In the genomic region with DNA sequence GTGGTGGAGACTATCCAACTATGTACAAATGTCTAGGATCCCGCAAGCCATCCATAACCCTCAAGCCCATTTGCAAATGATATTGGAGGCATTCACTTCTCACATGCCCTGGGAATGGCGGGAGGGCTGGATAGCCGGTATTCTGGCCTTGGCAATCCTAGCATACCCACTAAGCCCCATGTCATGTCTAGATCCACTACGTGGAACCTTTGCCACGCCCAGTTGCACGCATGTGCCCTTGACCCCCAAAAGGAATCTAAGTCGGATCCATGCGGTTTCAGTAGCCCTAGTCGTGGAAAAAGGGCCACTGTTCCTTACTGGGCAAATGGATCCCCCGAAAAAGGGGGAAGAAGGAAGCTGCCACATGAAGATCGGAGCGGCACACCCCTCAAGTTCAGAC, we compare ENCODE assay signal across 19 mouse cellular contexts. TPM values are rescaled to one million over a fixed set of nuclear protein-coding genes. Genes with fewer than 3 reads are reported as not detected.
DNase-seq lines count a peak whose midpoint lies in the region; ATAC-seq lines count a peak whose summit lies in the region.
"Had no signal": no experiment of that assay in that cellular context is flagged by ENCODE, and none has a peak within 500 bp of the region (broad histone marks: within the 10 kb centered on the region; RNA-seq: fewer than 3 reads in every experiment).

No protein-coding gene starts in this region.

- no peak overlapping the region for H3K27ac ChIP-seq in kidney, embryonic 15.5 days
- no peak overlapping the region for H3K27ac ChIP-seq in kidney, embryonic 14.5 days (ENCODE audit: low read depth, low read length)
- peak overlapping the region; percentile 39; the same call in 1 of the 2 replicates for H3K27ac ChIP-seq in embryonic facial prominence, embryonic 13.5 days
- H3K27ac ChIP-seq in limb, embryonic 15.5 days: 0 out of 2 replicates have a peak overlapping the region, but pooled peaks have one; percentile 24
- H3K27ac ChIP-seq: forebrain, embryonic 12.5 days; gastrocnemius, adult 2 months; hindbrain, embryonic 12.5 days; kidney, postnatal 0 days; liver, embryonic 15.5 days had no signal

- peaks cover 31% of the 10 kb centered on the region for H3K4me1 ChIP-seq in kidney, embryonic 15.5 days
- H3K4me1 ChIP-seq in kidney, embryonic 14.5 days (ENCODE audit: control insufficient read depth, insufficient read depth, low read length): peaks cover 13% of the 10 kb centered on the region
- peaks cover 51% of the 10 kb centered on the region for H3K4me1 ChIP-seq in embryonic facial prominence, embryonic 13.5 days
- peaks cover 36% of the 10 kb centered on the region for H3K4me1 ChIP-seq in limb, embryonic 15.5 days
- H3K4me1 ChIP-seq: liver, embryonic 15.5 days had no signal

- H3K4me3 ChIP-seq in kidney, embryonic 15.5 days (replicated peaks): no peak overlapping the region
- H3K4me3 ChIP-seq in kidney, embryonic 14.5 days (ENCODE audit: low read length): no peak overlapping the region
- no peak overlapping the region for H3K4me3 ChIP-seq in embryonic facial prominence, embryonic 13.5 days
- H3K4me3 ChIP-seq in limb, embryonic 15.5 days: no peak overlapping the region
- H3K4me3 ChIP-seq: forebrain, embryonic 12.5 days; gastrocnemius, adult 2 months; hindbrain, embryonic 12.5 days; liver, embryonic 15.5 days had no signal

- DNase-seq in ES-CJ7 (ENCODE audit: low read depth, low spot score): peak; percentile 81
- no peak for DNase-seq in gastrocnemius, adult 18-20 months (ENCODE audit: low spot score)
- DNase-seq in spleen, adult 18-20 months: no peak
- DNase-seq: adrenal gland, postnatal 36 days; cerebellum, adult 9-10 months; gastrocnemius, adult 2 months; kidney, adult 11 months; lung, postnatal 10 days had no signal

- ATAC-seq in kidney, embryonic 15.5 days (replicated peaks; ENCODE audit: low FRiP score): no peak
- no peak for ATAC-seq in kidney, embryonic 14.5 days (ENCODE audit: low FRiP score, low TSS enrichment)
- ATAC-seq in embryonic facial prominence, embryonic 13.5 days (ENCODE audit: insufficient number of reproducible peaks, insufficient read depth, low FRiP score, low TSS enrichment, low read depth): no peak
- no peak for ATAC-seq in limb, embryonic 15.5 days (ENCODE audit: insufficient number of reproducible peaks, low FRiP score, low TSS enrichment, low read depth)

- H3K27me3 ChIP-seq in kidney, embryonic 15.5 days: no peaks in the 10 kb centered on the region
- no peaks in the 10 kb centered on the region for H3K27me3 ChIP-seq in kidney, embryonic 14.5 days (ENCODE audit: control insufficient read depth, insufficient read depth, low read length)
- no peaks in the 10 kb centered on the region for H3K27me3 ChIP-seq in embryonic facial prominence, embryonic 13.5 days
- H3K27me3 ChIP-seq in limb, embryonic 15.5 days: no peaks in the 10 kb centered on the region
- H3K27me3 ChIP-seq: forebrain, embryonic 12.5 days; hindbrain, embryonic 12.5 days; liver, embryonic 15.5 days had no signal

- H3K9ac ChIP-seq in kidney, embryonic 15.5 days: no peak overlapping the region
- no peak overlapping the region for H3K9ac ChIP-seq in kidney, embryonic 14.5 days (ENCODE audit: low read depth, low read length)
- H3K9ac ChIP-seq in embryonic facial prominence, embryonic 13.5 days: no peak overlapping the region
- no peak overlapping the region for H3K9ac ChIP-seq in limb, embryonic 15.5 days
- H3K9ac ChIP-seq: forebrain, embryonic 12.5 days; hindbrain, embryonic 12.5 days; liver, embryonic 15.5 days had no signal

- WGBS in kidney, embryonic 15.5 days: 78% methylated on average over 12 of the region's 12 CpGs
- WGBS in kidney, embryonic 14.5 days: 80% methylated on average over 12 of the region's 12 CpGs
- WGBS in embryonic facial prominence, embryonic 13.5 days: 61% methylated on average over 12 of the region's 12 CpGs
- 69% methylated on average over 12 of the region's 12 CpGs for WGBS in limb, embryonic 15.5 days

- 0 out of 2 replicates have a peak overlapping the region, but pooled peaks have one; percentile 1 for H3K4me2 ChIP-seq in kidney, embryonic 15.5 days
- no peak overlapping the region for H3K4me2 ChIP-seq in kidney, embryonic 14.5 days (replicated peaks; ENCODE audit: low read depth, low read length)
- H3K4me2 ChIP-seq in embryonic facial prominence, embryonic 13.5 days: peak overlapping the region; percentile 34
- H3K4me2 ChIP-seq in limb, embryonic 15.5 days: peak overlapping the region; percentile 10; the same call in 1 of the 2 replicates
- H3K4me2 ChIP-seq: forebrain, embryonic 12.5 days; hindbrain, embryonic 12.5 days; liver, embryonic 15.5 days; midbrain, embryonic 11.5 days had no signal

- no peaks in the 10 kb centered on the region for H3K9me3 ChIP-seq in kidney, embryonic 15.5 days (replicated peaks)
- H3K9me3 ChIP-seq in kidney, embryonic 14.5 days (ENCODE audit: control insufficient read depth, low read length): no peaks in the 10 kb centered on the region
- no peaks in the 10 kb centered on the region for H3K9me3 ChIP-seq in embryonic facial prominence, embryonic 13.5 days
- no peaks in the 10 kb centered on the region for H3K9me3 ChIP-seq in limb, embryonic 15.5 days
- H3K9me3 ChIP-seq: forebrain, embryonic 12.5 days; hindbrain, embryonic 12.5 days; liver, embryonic 15.5 days had no signal

- H3K36me3 ChIP-seq in kidney, embryonic 15.5 days: no peaks in the 10 kb centered on the region
- no peaks in the 10 kb centered on the region for H3K36me3 ChIP-seq in kidney, embryonic 14.5 days (ENCODE audit: control insufficient read depth, insufficient read depth, low read length)
- H3K36me3 ChIP-seq in embryonic facial prominence, embryonic 13.5 days: no peaks in the 10 kb centered on the region
- H3K36me3 ChIP-seq in limb, embryonic 15.5 days: no peaks in the 10 kb centered on the region
- H3K36me3 ChIP-seq: forebrain, embryonic 12.5 days; hindbrain, embryonic 12.5 days; liver, embryonic 15.5 days had no signal

RNA-seq across cellular contexts. Expression of gene H2afy2, which starts 47.3 kb away (rescaled TPM):
- polyA plus RNA-seq in kidney, embryonic 15.5 days (2015; fragmentation: Nextera tagmentation; extraction: Ambion mirVana): 155 and 156 TPM in 2 replicates
- polyA plus RNA-seq in kidney, embryonic 14.5 days (2014; fragmentation: Nextera tagmentation; extraction: Ambion mirVana): 118 and 130 TPM in 2 replicates
- 281 and 321 TPM in 2 replicates for polyA plus RNA-seq in embryonic facial prominence, embryonic 13.5 days (2015; fragmentation: Nextera tagmentation; extraction: Ambion mirVana)
- 127 and 144 TPM in 2 replicates for polyA plus RNA-seq in limb, embryonic 15.5 days (2015; fragmentation: Nextera tagmentation; extraction: Ambion mirVana)
- under 1 TPM; 0.71 to 0.83 TPM for total RNA-seq in gastrocnemius, adult 18-20 months (2021)
- total RNA-seq: monocyte, adult 5-6 weeks; neutrophil, adult 5-6 weeks had no signal

Comparison
In these comparisons a context has a peak if more than half of its experiments do, and no peak if none do; other contexts are left out.
1. H3K27ac ChIP-seq: peak in embryonic facial prominence, embryonic 13.5 days (single experiment) and limb, embryonic 15.5 days (single experiment); none in kidney, embryonic 15.5 days (single experiment) and kidney, embryonic 14.5 days (single experiment).